Mouse (Mus musculus) liver, embryonic 14.5 days (tissue): Measurements from ENCODE around the gene Kremen2. TPM values are rescaled to one million over a fixed set of nuclear protein-coding genes. Genes with fewer than 3 reads are reported as not detected.
A peak's percentile ranks its signal among the peaks of the same experiment; 100 is the strongest.

Source experiments
- ATAC-seq: fragments of 200-750 bp; cut with Nextera tagmentation; 2 replicates; pipeline ENCODE4 v1.8.0; 2017; ENCODE audit warnings: moderate number of reproducible peaks, mild to moderate bottlenecking, moderate library complexity; ENCODE audit not compliant: insufficient read depth
- DNase-seq, 3 experiments: peaks; one replicate each; pipeline ENCODE4 v3.0.0-alpha.2; 2012 to 2013; ENCODE audit warnings: low read depth in 3 of 3, low spot score in 3 of 3
- H3K27ac ChIP-seq: fragments of 300-500 bp; sonication (generic); 2 replicates; pipeline ENCODE4 v1.5.1; 2014; ENCODE audit warnings: moderate library complexity, mild to moderate bottlenecking, control low read depth, inconsistent platforms
- H3K27me3 ChIP-seq: fragments of 300-500 bp; sonication (generic); 2 replicates; pipeline ENCODE4 v1.6.1; 2014; ENCODE audit warnings: mild to moderate bottlenecking, low read length, moderate library complexity; ENCODE audit not compliant: control insufficient read depth, insufficient read depth
- H3K36me3 ChIP-seq: fragments of 300-500 bp; sonication (generic); replicated peaks from 2 replicates; pipeline ENCODE4 v1.6.1; 2014; ENCODE audit warnings: low read depth; ENCODE audit not compliant: control insufficient read depth, insufficient read depth
- H3K4me1 ChIP-seq, 2 experiments: fragments of 200-500 bp in 1 of 2; fragments of 300-500 bp in 1 of 2; sonication (generic) in 1 of 2; replicated peaks; 2 replicates each; pipeline ENCODE4 v1.6.1; 2012 to 2014; ENCODE audit warnings: antibody characterized with exemption in 1 of 2, inconsistent platforms in 1 of 2, low read length in 1 of 2; ENCODE audit not compliant: control insufficient read depth in 2 of 2, insufficient read depth in 2 of 2
- H3K4me2 ChIP-seq: fragments of 300-500 bp; sonication (generic); 2 replicates; pipeline ENCODE4 v1.6.1; 2014; ENCODE audit warnings: low read depth, mild to moderate bottlenecking, control low read depth, moderate library complexity
- H3K4me3 ChIP-seq, 2 experiments: fragments of 200-500 bp in 1 of 2; fragments of 300-500 bp in 1 of 2; sonication (generic) in 1 of 2; 2 replicates each; pipeline ENCODE4 v1.5.1; 2012 to 2014; ENCODE audit warnings: low read depth in 2 of 2, low read length in 2 of 2, mild to moderate bottlenecking in 2 of 2, control low read depth in 1 of 2, inconsistent platforms in 1 of 2, moderate library complexity in 1 of 2; ENCODE audit not compliant: insufficient read depth in 1 of 2
- H3K9ac ChIP-seq: fragments of 300-500 bp; sonication (generic); replicated peaks from 2 replicates; pipeline ENCODE4 v1.6.1; 2014; ENCODE audit warnings: mild to moderate bottlenecking, control low read depth, moderate library complexity
- H3K9me3 ChIP-seq: fragments of 300-500 bp; sonication (generic); 2 replicates; pipeline ENCODE4 v1.6.1; 2016; ENCODE audit warnings: low read length, mixed read lengths; ENCODE audit not compliant: control insufficient read depth
- CTCF ChIP-seq: IDR thresholded peaks from 2 replicates; pipeline ENCODE4 v1.5.1; 2016; ENCODE audit warnings: antibody characterized with exemption, low read depth, control low read depth
- EP300 ChIP-seq: IDR thresholded peaks from 2 replicates; pipeline ENCODE4 v1.6.1; 2016; ENCODE audit warnings: antibody characterized with exemption, low read depth
- WGBS: fragments of 180-500 bp; shearing (Covaris S2); extraction: QIAGEN DNeasy Blood & Tissue Kit; methylation state at CpG from one replicate; pipeline ENCODE4 v1.1.7; 2014; ENCODE audit not compliant: insufficient replicate concordance; 5-methylcytosine and 5-hydroxymethylcytosine counted together
- polyA plus RNA-seq, 2 experiments: library from polyadenylated mRNA; depleted of rRNA in 1 of 2; stranded (reverse) in 1 of 2; unstranded in 1 of 2; fragments of >200 nt; fragmentation: Nextera tagmentation in 1 of 2; extraction: Ambion mirVana in 1 of 2; gene quantifications; 2 replicates each; pipeline versions ENCODE4 v1.2.1 to v1.2.3; 2012 to 2014

Kremen2 gene
- polyA plus RNA-seq, 2 experiments, result 0.02 TPM; not detected in 1

GRCm38 (mm10) chr17:23706212-23706611 lies 39.4 kb downstream of the Kremen2 start:
- peak; percentile 30 to 40 (median 33) for DNase-seq
- Histone ChIP-seq H3K27ac (no peak overlapping the region), H3K27me3 (peaks cover under 1% of the 10 kb centered on the region), H3K4me1 (no peaks in the 10 kb centered on the region), H3K4me3 (no peak overlapping the region), H3K36me3 (no peaks in the 10 kb centered on the region), H3K9me3 (no peaks in the 10 kb centered on the region), H3K4me2 (no peak overlapping the region), H3K9ac (no peak overlapping the region)
- WGBS, result 0% methylated on average over 3 of the region's 3 CpGs
- TF ChIP-seq EP300 (no peak), CTCF (peak; percentile 93)
- ATAC-seq, result no peak

DNA sequence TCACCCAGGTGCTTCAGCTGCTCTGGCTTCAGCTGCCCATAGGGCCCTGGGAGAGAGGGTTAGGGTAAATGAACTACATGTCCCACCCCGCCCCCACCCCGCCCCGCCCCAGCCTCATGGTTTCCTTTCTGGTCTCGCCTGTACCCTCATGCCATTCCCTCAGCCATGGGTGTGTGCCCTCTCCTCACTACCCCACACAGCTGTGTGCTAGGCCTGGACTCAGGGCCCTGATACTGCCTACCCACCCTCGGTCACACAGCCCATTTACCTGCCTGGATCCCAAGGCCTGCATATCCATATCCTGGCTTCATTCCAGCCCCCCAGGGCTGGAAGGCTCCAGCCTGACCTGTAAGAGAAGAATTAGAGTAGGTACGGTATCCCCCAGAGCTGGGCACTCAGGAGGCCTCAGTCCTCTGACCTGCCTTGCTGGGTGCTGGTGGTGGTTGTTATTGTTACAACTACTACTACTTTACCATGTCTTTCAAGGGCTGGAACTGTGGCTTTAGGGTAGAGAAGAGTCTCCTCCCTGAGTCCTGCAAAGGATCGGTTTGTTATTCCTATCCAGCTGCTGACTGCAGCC lies 40.0 kb downstream of the Kremen2 start:
- TF ChIP-seq CTCF (no peak), EP300 (no peak)
- no peak for ATAC-seq
- Histone ChIP-seq H3K4me2 (no peak overlapping the region), H3K27ac (no peak overlapping the region), H3K9me3 (no peaks in the 10 kb centered on the region), H3K9ac (no peak overlapping the region), H3K36me3 (no peaks in the 10 kb centered on the region), H3K27me3 (peaks cover 7% of the 10 kb centered on the region), H3K4me1 (no peaks in the 10 kb centered on the region), H3K4me3 (no peak overlapping the region)
- WGBS, result 52% methylated on average over 7 of the region's 7 CpGs
- no peak for DNase-seq

DNA sequence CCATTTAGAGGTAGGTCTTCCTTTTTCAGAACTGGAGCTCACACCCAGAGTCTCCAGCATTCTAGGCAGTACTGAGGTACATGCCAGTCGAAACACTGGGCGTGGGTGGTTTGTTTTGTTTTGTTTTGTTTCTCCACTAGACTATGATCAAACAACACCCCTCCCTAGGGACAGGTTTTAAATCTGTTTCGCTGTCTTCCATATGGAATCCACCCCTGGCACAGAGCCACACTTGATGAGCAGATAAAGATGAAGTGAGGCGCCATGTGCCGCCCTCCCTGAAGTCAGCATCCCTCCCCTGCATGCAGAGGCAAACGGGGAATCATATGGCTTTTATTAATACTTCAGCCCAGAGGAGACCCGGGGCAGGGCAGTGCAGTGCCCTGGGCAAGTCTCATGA lies 40.9 kb downstream of the Kremen2 start:
- H3K27me3 ChIP-seq, result peaks cover 16% of the 10 kb centered on the region

DNA sequence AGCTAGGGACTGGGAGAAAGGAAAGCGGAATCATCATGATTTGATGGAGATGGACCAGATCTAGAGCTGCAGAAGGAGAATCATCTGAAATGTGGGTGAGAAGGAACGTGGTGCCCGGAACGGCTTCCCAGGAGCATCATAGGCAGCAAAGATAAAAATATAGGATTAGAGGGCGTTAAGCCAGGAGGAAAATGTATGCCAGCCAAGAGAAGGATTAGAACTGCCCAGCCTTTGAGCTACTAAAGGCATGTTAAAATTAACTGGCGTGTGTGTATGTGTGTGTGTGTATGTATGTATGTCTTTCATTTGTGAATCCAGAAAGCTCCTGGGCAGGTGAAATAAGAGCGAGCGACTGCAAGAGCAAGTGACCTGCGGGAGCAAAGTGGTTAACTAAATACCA lies 42.3 kb downstream of the Kremen2 start:
- Histone ChIP-seq H3K4me3 (no peak overlapping the region), H3K27ac (no peak overlapping the region), H3K9ac (no peak overlapping the region), H3K27me3 (peaks cover 30% of the 10 kb centered on the region), H3K4me1 (no peaks in the 10 kb centered on the region), H3K4me2 (no peak overlapping the region), H3K36me3 (no peaks in the 10 kb centered on the region), H3K9me3 (no peaks in the 10 kb centered on the region)
- DNase-seq (no peak), ATAC-seq (no peak)
- TF ChIP-seq EP300 (no peak), CTCF (no peak)
- WGBS, result 61% methylated on average over 9 of the region's 9 CpGs

More for the DNA sequence above, 40.9 kb downstream of the Kremen2 start:
- no peaks in the 10 kb centered on the region for H3K4me1 ChIP-seq
- no peak overlapping the region for H3K9ac ChIP-seq
- no peak for ATAC-seq
- no peak overlapping the region for H3K27ac ChIP-seq
- H3K9me3 ChIP-seq, result no peaks in the 10 kb centered on the region
- 48% methylated on average over 7 of the region's 7 CpGs for WGBS
- H3K36me3 ChIP-seq, result no peaks in the 10 kb centered on the region
- H3K4me2 ChIP-seq, result no peak overlapping the region
- no peak overlapping the region for H3K4me3 ChIP-seq
- no peak for TF ChIP-seq EP300
- DNase-seq, result no peak

DNA sequence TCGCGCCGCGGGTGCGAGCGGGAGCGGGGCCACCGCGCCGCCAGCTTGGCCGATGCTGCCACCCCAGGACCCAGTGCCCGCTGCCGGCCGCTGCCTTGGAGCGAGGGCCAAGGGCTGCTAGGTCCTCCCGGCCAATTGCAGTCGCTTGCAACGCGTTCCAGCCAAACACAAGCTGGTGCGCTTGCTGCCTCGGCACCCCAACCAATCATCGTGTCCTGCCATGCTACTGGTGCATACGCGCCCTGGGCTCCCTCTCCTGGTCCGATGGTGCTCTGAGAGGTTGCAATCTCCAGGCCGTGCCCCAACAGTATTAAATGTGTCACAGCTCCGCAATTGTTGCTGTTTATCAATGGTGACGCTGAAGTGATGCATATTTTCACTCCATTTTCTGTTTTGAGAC lies 45.6 kb downstream of the Kremen2 start:
- Histone ChIP-seq H3K4me2 (peak overlapping the region; percentile 79), H3K4me3 (peak overlapping the region; percentile 41 to 60), H3K9ac (no peak overlapping the region), H3K27ac (no peak overlapping the region), H3K36me3 (no peaks in the 10 kb centered on the region), H3K27me3 (peaks cover 40% of the 10 kb centered on the region), H3K4me1 (no peaks in the 10 kb centered on the region), H3K9me3 (no peaks in the 10 kb centered on the region)
- no peak for TF ChIP-seq EP300
- TF ChIP-seq CTCF, result peak; percentile 79
- WGBS, result under 1% methylated on average over 28 of the region's 28 CpGs
- ATAC-seq, result peak; percentile 85
- peak; percentile 46 to 56 (median 54) for DNase-seq
